Mouse (Mus musculus) cerebellum, adult 9-11 months (tissue): ENCODE data around the gene Klri2.
"Not testable (repeated sequence)": the region's sequence is repeated elsewhere in the genome, so short reads cannot be mapped to it uniquely, and the experiment has no call there.

ENCODE experiments used
- DNase-seq: peaks from one replicate; pipeline ENCODE4 v3.0.0; 2022

Gene Klri2

GRCm38 (mm10) chr6:129740069-129740721, at the start of gene Klri2:
TSS of gene Klri2 (minus strand) at chr6:129740484.
- DNase-seq = no peak

- not testable (repeated sequence) for DNase-seq
These were observed 43.9 kb upstream of the Klri2 start, which contains the start of gene Gm156 for GRCm38 (mm10) chr6:129784170-129784569. TSS of gene Gm156 (minus strand) at chr6:129784270.

GRCm38 (mm10) chr6:129747654-129748032, 7.4 kb upstream of the Klri2 start:
- no peak for DNase-seq

- no peak for DNase-seq
These were observed 6.9 kb upstream of the Klri2 start for GRCm38 (mm10) chr6:129747016-129747653.

GRCm38 (mm10) chr6:129746151-129746550, 5.9 kb upstream of the Klri2 start:
- DNase-seq = no peak

GRCm38 (mm10) chr6:129736414-129736813, 3.9 kb downstream of the Klri2 start:
- DNase-seq = no peak

- DNase-seq = no peak
These were observed 13.0 kb downstream of the Klri2 start for GRCm38 (mm10) chr6:129727237-129727636.

GRCm38 (mm10) chr6:129721390-129721789, 18.9 kb downstream of the Klri2 start:
- no peak for DNase-seq

- DNase-seq = no peak
These were observed 19.8 kb downstream of the Klri2 start for GRCm38 (mm10) chr6:129720487-129720886.

- no peak for DNase-seq
These were observed 23.3 kb downstream of the Klri2 start, which contains the start of gene Klri1 for GRCm38 (mm10) chr6:129717032-129717431. TSS of gene Klri1 (minus strand) at chr6:129717132.

- DNase-seq = no peak
These were observed 26.7 kb downstream of the Klri2 start for GRCm38 (mm10) chr6:129713566-129713965.

- not testable (repeated sequence) for DNase-seq
These were observed 48.8 kb downstream of the Klri2 start for GRCm38 (mm10) chr6:129691436-129691835.

GRCm38 (mm10) chr6:129680379-129680778, 59.9 kb downstream of the Klri2 start:
- no peak for DNase-seq
